Mouse (Mus musculus) embryonic facial prominence, embryonic 14.5 days (tissue): ENCODE measurements around the gene Casp3. TPM values are rescaled to one million over a fixed set of nuclear protein-coding genes. Genes with fewer than 3 reads are reported as not detected.
"Not testable (repeated sequence)": the region's sequence is repeated elsewhere in the genome, so short reads cannot be mapped to it uniquely, and the experiment has no call there.

Experiments
- ATAC-seq: fragments of 200-750 bp; cut with Nextera tagmentation; 2 replicates; pipeline ENCODE4 v1.8.0; 2017; ENCODE audit warnings: low read depth, moderate number of reproducible peaks, moderate TSS enrichment
- DNase-seq: peaks from one replicate; pipeline ENCODE4 v3.0.0-alpha.2; 2015; ENCODE audit warnings: low spot score
- H3K27ac ChIP-seq: fragments of 300-500 bp; sonication (generic); replicated peaks from 2 replicates; pipeline ENCODE4 v1.5.1; 2014; ENCODE audit warnings: low read depth, mild to moderate bottlenecking, low read length, moderate library complexity
- H3K27me3 ChIP-seq: fragments of 300-500 bp; sonication (generic); replicated peaks from 2 replicates; pipeline ENCODE4 v1.6.1; 2014; ENCODE audit warnings: low read length; ENCODE audit not compliant: control insufficient read depth, insufficient read depth
- H3K36me3 ChIP-seq: fragments of 300-500 bp; sonication (generic); 2 replicates; pipeline ENCODE4 v1.6.1; 2014; ENCODE audit warnings: low read length, mixed read lengths; ENCODE audit not compliant: control insufficient read depth, insufficient read depth
- H3K4me1 ChIP-seq: fragments of 300-500 bp; sonication (generic); 2 replicates; pipeline ENCODE4 v1.6.1; 2014; ENCODE audit warnings: antibody characterized with exemption, low read length; ENCODE audit not compliant: control insufficient read depth, insufficient read depth
- H3K4me2 ChIP-seq: fragments of 300-500 bp; sonication (generic); 2 replicates; pipeline ENCODE4 v1.6.1; 2014; ENCODE audit warnings: low read depth, mild to moderate bottlenecking, low read length, moderate library complexity, mixed read lengths
- H3K4me3 ChIP-seq: fragments of 300-500 bp; sonication (generic); 2 replicates; pipeline ENCODE4 v1.5.1; 2014; ENCODE audit warnings: low read depth, mild to moderate bottlenecking, low read length
- H3K9ac ChIP-seq: fragments of 300-500 bp; sonication (generic); 2 replicates; pipeline ENCODE4 v1.6.1; 2014; ENCODE audit warnings: low read depth, mild to moderate bottlenecking, low read length, moderate library complexity, mixed read lengths
- H3K9me3 ChIP-seq: fragments of 300-500 bp; sonication (generic); 2 replicates; pipeline ENCODE4 v1.6.1; 2016; ENCODE audit warnings: low read length; ENCODE audit not compliant: control insufficient read depth
- WGBS: fragments of 180-500 bp; shearing (Covaris S2); extraction: QIAGEN DNeasy Blood & Tissue Kit; methylation state at CpG from one replicate; pipeline ENCODE4 v1.1.7; 2014; 5-methylcytosine and 5-hydroxymethylcytosine counted together
- polyA plus RNA-seq: library from polyadenylated mRNA; unstranded; fragments of >200 nt; fragmentation: Nextera tagmentation; extraction: Ambion mirVana; gene quantifications from 2 replicates; pipeline ENCODE4 v1.2.1, GENCODE M21; 2014

Casp3 gene
- polyA plus RNA-seq, 1 experiment from 2014 or later = 79.2 TPM

DNA sequence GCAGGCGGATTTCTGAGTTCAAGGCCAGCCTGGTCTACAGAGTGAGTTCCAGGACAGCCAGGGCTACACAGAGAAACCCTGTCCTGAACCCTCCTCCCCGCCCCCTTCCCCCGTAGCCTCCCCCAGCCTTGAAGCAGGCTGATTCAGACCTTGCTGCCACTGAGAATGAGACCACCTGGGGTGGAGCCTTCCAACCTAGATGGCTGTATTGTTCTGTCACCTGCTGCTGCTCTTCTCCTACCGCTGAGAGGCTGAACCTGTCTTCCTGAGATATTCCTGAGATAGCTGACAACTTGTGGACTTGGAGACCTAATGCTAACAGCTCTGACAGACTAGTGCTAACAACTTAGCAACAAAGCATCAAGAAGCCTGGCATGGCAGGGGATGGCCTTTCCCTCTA, 32.8 kb upstream of the Casp3 start:
- not testable (repeated sequence) for H3K4me3 ChIP-seq, H3K4me2 ChIP-seq, H3K27me3 ChIP-seq, H3K27ac ChIP-seq, H3K9me3 ChIP-seq, H3K9ac ChIP-seq, ATAC-seq, H3K4me1 ChIP-seq, DNase-seq
- peaks cover 37% of the 10 kb centered on the region for H3K36me3 ChIP-seq
- 46% methylated on average over 4 of the region's 4 CpGs for WGBS

DNA sequence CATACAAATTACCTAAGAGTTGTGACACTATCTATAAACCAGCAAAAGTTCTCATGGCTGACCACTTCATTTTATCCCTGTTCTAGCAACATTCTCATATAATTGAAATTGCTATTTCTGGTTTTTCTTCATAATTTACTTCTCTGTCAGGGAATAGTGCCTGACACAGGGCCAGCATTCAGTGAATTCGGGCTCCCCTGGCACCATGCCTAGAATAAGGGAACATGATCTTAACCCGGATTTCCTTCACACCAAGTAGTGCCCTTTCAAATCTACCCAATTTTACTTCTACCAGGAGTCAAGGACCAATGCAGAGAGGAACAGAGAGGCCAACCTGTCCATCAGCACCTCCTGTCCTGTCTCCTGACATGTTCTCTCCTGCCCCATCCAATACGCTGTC, 31.5 kb upstream of the Casp3 start:
- H3K9ac ChIP-seq = no peak overlapping the region
- peaks cover 2% of the 10 kb centered on the region; the same call in 1 of the 2 replicates for H3K4me1 ChIP-seq
- no peaks in the 10 kb centered on the region for H3K27me3 ChIP-seq
- no peak for ATAC-seq
- 64% methylated on average over 3 of the region's 3 CpGs for WGBS
- DNase-seq = peak; percentile 67
- H3K36me3 ChIP-seq = peaks cover 27% of the 10 kb centered on the region; the same call in 1 of the 2 replicates
- no peaks in the 10 kb centered on the region for H3K9me3 ChIP-seq
- H3K27ac ChIP-seq = no peak overlapping the region
- no peak overlapping the region for H3K4me3 ChIP-seq
- no peak overlapping the region for H3K4me2 ChIP-seq

DNA sequence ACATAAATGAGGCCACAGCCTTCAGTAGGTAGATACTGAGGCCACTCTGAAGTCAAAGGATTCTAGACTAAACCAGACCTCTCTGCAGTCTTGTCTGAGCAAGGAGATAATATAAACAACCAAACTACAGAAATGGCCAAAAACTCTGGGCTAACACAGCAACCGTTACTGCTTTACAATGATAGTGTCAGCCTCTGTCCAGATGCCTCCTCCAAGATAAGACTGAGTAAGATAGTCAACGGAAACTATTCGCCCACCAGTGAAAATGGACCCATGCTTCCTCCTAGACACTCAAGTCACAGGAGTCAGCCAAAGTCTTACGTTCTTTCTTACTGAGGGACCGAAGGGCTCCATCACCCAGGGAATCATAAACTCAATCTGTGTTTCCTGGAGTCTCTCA, 29.2 kb upstream of the Casp3 start:
- no peak for ATAC-seq

DNA sequence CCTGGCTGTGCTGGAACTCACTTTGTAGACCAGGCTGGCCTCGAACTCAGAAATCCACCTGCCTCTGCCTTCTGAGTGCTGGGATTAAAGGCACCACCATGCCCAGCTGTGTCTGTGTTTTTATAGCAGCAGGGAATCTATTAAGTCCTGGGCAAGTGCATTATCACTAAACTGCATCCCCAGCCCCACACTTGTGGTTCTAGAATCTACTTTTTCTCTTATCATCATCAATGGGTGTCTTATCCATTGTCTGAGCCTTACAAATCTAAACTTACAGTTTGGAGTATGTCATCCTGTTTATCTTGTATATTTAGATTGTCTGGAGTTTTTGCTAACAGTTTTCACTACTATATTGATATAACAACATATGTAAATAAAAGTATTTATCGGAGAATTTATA, 28.4 kb upstream of the Casp3 start:
- H3K9ac ChIP-seq = no peak overlapping the region
- no peak overlapping the region for H3K4me2 ChIP-seq
- no peak overlapping the region for H3K4me3 ChIP-seq
- no peak overlapping the region for H3K27ac ChIP-seq
- H3K27me3 ChIP-seq = no peaks in the 10 kb centered on the region
- ATAC-seq = no peak
- H3K9me3 ChIP-seq = no peaks in the 10 kb centered on the region
- WGBS = 90% methylated on average over 2 of the region's 2 CpGs
- DNase-seq = no peak
- H3K4me1 ChIP-seq = peaks cover 2% of the 10 kb centered on the region; the same call in 1 of the 2 replicates
- H3K36me3 ChIP-seq = 0 out of 2 replicates have a peak, but pooled peaks cover 5% of the 10 kb centered on the region

More for the DNA sequence above, 29.2 kb upstream of the Casp3 start:
- no peaks in the 10 kb centered on the region for H3K27me3 ChIP-seq
- DNase-seq = no peak
- peaks cover 2% of the 10 kb centered on the region; the same call in 1 of the 2 replicates for H3K4me1 ChIP-seq
- 90% methylated on average over 5 of the region's 5 CpGs for WGBS
- H3K9me3 ChIP-seq = no peaks in the 10 kb centered on the region
- H3K9ac ChIP-seq = no peak overlapping the region
- no peak overlapping the region for H3K27ac ChIP-seq
- no peak overlapping the region for H3K4me3 ChIP-seq
- H3K4me2 ChIP-seq = no peak overlapping the region
- H3K36me3 ChIP-seq = 0 out of 2 replicates have a peak, but pooled peaks cover 5% of the 10 kb centered on the region

DNA sequence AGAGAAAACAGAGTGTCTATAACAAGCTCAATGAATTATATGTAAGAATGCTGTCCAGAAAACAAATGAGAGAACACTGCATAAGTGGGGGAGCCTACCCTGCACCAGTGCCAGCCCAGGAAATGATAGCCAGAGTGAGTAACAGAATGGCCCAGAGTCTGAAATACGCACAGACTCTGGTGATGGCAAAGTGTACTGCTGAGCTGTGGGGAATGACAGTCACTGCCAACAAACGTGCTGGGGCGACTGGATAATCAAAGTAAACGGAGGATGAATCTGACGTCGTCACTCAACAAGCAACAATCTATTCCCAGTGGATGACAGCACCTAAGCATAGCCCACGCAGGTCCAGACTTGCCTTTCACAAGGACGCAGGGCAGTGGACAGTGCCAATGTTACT, 24.0 kb upstream of the Casp3 start:
- Histone ChIP-seq H3K9me3 (no peaks in the 10 kb centered on the region), H3K27me3 (no peaks in the 10 kb centered on the region), H3K4me1 (no peaks in the 10 kb centered on the region), H3K9ac (no peak overlapping the region), H3K27ac (no peak overlapping the region), H3K36me3 (peaks cover 9% of the 10 kb centered on the region; the same call in 1 of the 2 replicates), H3K4me3 (no peak overlapping the region), H3K4me2 (no peak overlapping the region)
- no peak for DNase-seq
- ATAC-seq = no peak
- 80% methylated on average over 8 of the region's 8 CpGs for WGBS

DNA sequence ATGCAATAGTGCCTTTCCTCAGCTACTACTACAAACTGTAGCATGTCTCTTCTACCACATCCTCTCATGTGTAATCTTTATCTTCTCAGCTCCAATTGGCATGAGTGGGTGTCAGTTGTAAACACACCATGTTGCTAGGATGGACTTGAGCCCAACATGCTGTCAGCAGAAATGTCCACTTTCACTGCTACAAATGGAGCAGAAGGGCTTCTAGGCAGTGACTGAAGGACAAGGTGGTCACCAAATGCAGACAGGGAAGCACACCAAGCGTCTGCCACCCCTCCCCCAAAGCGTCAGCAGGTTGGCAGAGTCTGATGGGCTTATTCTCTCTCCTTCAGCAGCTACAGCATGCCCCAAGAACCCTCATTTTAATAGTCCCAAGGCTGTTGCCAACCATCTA, 23.3 kb upstream of the Casp3 start:
- ATAC-seq = no peak
- Histone ChIP-seq H3K36me3 (peaks cover 9% of the 10 kb centered on the region; the same call in 1 of the 2 replicates), H3K27ac (no peak overlapping the region), H3K4me1 (no peaks in the 10 kb centered on the region), H3K4me2 (no peak overlapping the region), H3K9me3 (no peaks in the 10 kb centered on the region), H3K9ac (no peak overlapping the region), H3K27me3 (no peaks in the 10 kb centered on the region), H3K4me3 (no peak overlapping the region)
- DNase-seq = no peak
- 84% methylated on average over 2 of the region's 2 CpGs for WGBS

DNA sequence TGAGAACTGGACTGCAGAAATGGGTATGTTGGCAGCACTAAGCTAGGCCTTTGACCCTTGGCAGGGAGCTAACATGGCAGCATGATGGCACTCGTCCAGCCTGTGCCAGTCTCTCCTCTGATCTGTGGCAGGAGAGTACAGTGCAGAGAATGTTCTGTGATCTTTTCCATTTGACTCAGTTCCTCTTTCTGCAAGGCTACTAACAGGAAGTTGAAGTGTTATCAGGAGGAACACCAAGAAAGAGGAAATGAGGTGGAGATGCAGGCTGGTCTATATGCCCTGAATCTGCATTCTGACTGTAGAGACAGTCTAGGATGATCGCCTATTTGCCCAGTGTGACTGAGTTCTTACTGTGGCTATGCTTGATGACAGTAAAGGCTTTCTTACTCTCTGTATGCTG, 21.5 kb upstream of the Casp3 start:
- no peaks in the 10 kb centered on the region for H3K27me3 ChIP-seq
- peaks cover 12% of the 10 kb centered on the region; the same call in 1 of the 2 replicates for H3K36me3 ChIP-seq
- WGBS = 95% methylated on average over 2 of the region's 2 CpGs
- ATAC-seq (no peak), DNase-seq (no peak)
- H3K4me2 ChIP-seq = no peak overlapping the region
- H3K27ac ChIP-seq = no peak overlapping the region
- H3K4me1 ChIP-seq = no peaks in the 10 kb centered on the region
- no peaks in the 10 kb centered on the region for H3K9me3 ChIP-seq
- no peak overlapping the region for H3K9ac ChIP-seq
- no peak overlapping the region for H3K4me3 ChIP-seq

DNA sequence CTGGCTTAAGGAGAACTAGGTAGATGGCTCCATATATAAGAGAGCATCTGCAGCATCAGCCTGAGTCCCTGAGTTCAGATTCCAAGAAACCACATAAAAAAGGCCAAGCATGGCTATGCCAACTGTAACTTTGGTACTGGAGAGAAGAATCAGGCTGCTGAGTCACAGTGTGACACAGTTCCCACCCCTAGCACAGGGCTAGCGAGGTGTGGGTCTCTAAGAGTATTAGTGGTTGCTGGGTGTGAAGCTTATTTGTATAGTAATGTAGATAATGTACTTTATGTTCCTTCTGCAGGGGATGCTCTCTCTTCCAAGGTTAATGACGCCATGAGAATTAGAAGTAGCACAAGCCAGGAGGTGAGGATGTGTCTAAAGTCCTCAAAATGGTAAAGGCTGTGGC, 20.6 kb upstream of the Casp3 start:
- Histone ChIP-seq H3K4me2 (no peak overlapping the region), H3K9me3 (no peaks in the 10 kb centered on the region), H3K4me1 (no peaks in the 10 kb centered on the region), H3K27me3 (no peaks in the 10 kb centered on the region), H3K9ac (no peak overlapping the region), H3K4me3 (no peak overlapping the region), H3K36me3 (peaks cover 12% of the 10 kb centered on the region; the same call in 1 of the 2 replicates), H3K27ac (no peak overlapping the region)
- no peak for ATAC-seq
- WGBS = 94% methylated on average over 2 of the region's 2 CpGs
- no peak for DNase-seq

DNA sequence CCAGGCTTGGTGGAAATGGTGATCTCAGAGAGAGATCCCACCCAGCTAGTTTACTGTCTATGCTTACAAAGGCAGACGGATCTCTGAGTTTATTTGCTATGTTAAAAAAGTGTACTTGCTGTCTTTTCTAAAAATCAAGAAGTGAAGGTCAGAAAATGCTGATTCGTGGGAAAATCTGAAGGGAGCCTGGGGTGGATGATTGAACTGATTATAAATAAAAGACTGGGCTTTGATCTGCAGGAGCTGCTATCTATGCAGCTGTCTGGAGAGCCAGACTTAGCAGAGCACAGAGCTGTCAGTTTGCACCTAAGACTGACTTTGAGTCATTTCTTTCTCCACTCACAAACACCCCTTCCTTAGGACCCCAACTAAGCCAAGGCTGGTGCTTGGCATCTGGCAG, 19.7 kb upstream of the Casp3 start:
- Histone ChIP-seq H3K27ac (no peak overlapping the region), H3K4me1 (no peaks in the 10 kb centered on the region), H3K9me3 (no peaks in the 10 kb centered on the region), H3K4me3 (no peak overlapping the region), H3K36me3 (peaks cover 12% of the 10 kb centered on the region; the same call in 1 of the 2 replicates), H3K4me2 (no peak overlapping the region), H3K27me3 (no peaks in the 10 kb centered on the region), H3K9ac (no peak overlapping the region)
- DNase-seq (no peak), ATAC-seq (no peak)
- 71% methylated on average over 2 of the region's 2 CpGs for WGBS
